Mouse (Mus musculus) forebrain, embryonic 15.5 days (tissue): ENCODE results near the gene Msh2. TPM values are rescaled to one million over a fixed set of nuclear protein-coding genes. Genes with fewer than 3 reads are reported as not detected.

ENCODE experiments used
- ATAC-seq: fragments of 200-750 bp; cut with Nextera tagmentation; replicated peaks from 2 replicates; pipeline ENCODE4 v1.8.0; 2017; ENCODE audit warnings: mild to moderate bottlenecking, moderate TSS enrichment, moderate library complexity
- H3K27ac ChIP-seq: fragments of 300-500 bp; sonication (generic); replicated peaks from 2 replicates; pipeline ENCODE4 v1.5.1; 2015; ENCODE audit warnings: mild to moderate bottlenecking, inconsistent platforms
- H3K27me3 ChIP-seq: fragments of 300-500 bp; sonication (generic); 2 replicates; pipeline ENCODE4 v1.6.1; 2015; ENCODE audit warnings: inconsistent platforms
- H3K36me3 ChIP-seq: fragments of 300-500 bp; sonication (generic); 2 replicates; pipeline ENCODE4 v1.6.1; 2015; ENCODE audit warnings: mild to moderate bottlenecking, inconsistent platforms
- H3K4me1 ChIP-seq: fragments of 300-500 bp; sonication (generic); 2 replicates; pipeline ENCODE4 v1.6.1; 2015; ENCODE audit warnings: inconsistent platforms
- H3K4me2 ChIP-seq: fragments of 300-500 bp; sonication (generic); replicated peaks from 2 replicates; pipeline ENCODE4 v1.6.1; 2015; ENCODE audit warnings: mild to moderate bottlenecking, inconsistent platforms
- H3K4me3 ChIP-seq: fragments of 300-500 bp; sonication (generic); 2 replicates; pipeline ENCODE4 v1.5.1; 2015; ENCODE audit warnings: mild to moderate bottlenecking, inconsistent platforms
- H3K9ac ChIP-seq: fragments of 300-500 bp; sonication (generic); replicated peaks from 2 replicates; pipeline ENCODE4 v1.6.1; 2015; ENCODE audit warnings: mild to moderate bottlenecking, inconsistent platforms
- H3K9me3 ChIP-seq: fragments of 300-500 bp; sonication (generic); 2 replicates; pipeline ENCODE4 v1.6.1; 2016; ENCODE audit warnings: inconsistent platforms
- WGBS: fragments of 180-500 bp; shearing (Covaris S2); methylation state at CpG from one replicate; pipeline ENCODE4 v1.1.7; 2015; ENCODE audit warnings: mixed read lengths; 5-methylcytosine and 5-hydroxymethylcytosine counted together
- polyA plus RNA-seq: library from polyadenylated mRNA; unstranded; fragments of >200 nt; fragmentation: Nextera tagmentation; extraction: Ambion mirVana; gene quantifications from 2 replicates; pipeline ENCODE4 v1.2.1, GENCODE M21; 2015

Msh2 gene
- polyA plus RNA-seq, 1 experiment from 2014 or later = 77.9 TPM

GRCm38 (mm10) chr17:87770766-87771165, 98.6 kb downstream of the Msh2 start:
- no peaks in the 10 kb centered on the region for H3K9me3 ChIP-seq
- no peak overlapping the region for H3K4me3 ChIP-seq
- no peaks in the 10 kb centered on the region for H3K36me3 ChIP-seq
- no peak overlapping the region for H3K9ac ChIP-seq
- H3K4me1 ChIP-seq = no peaks in the 10 kb centered on the region
- H3K27ac ChIP-seq = no peak overlapping the region
- ATAC-seq = no peak
- H3K27me3 ChIP-seq = no peaks in the 10 kb centered on the region
- 51% methylated on average over 5 of the region's 5 CpGs for WGBS
- no peak overlapping the region for H3K4me2 ChIP-seq

GRCm38 (mm10) chr17:87773175-87773574, 101.0 kb downstream of the Msh2 start:
- H3K4me3 ChIP-seq = no peak overlapping the region
- H3K4me1 ChIP-seq = no peaks in the 10 kb centered on the region
- H3K9me3 ChIP-seq = no peaks in the 10 kb centered on the region
- no peak overlapping the region for H3K9ac ChIP-seq
- no peak overlapping the region for H3K4me2 ChIP-seq
- H3K27ac ChIP-seq = no peak overlapping the region
- 88% methylated on average over 3 of the region's 3 CpGs for WGBS
- no peaks in the 10 kb centered on the region for H3K36me3 ChIP-seq
- no peaks in the 10 kb centered on the region for H3K27me3 ChIP-seq
- no peak for ATAC-seq

Other genes starting within 250 kb of the Msh2 start
- gene Stpg4, start 244.6 kb upstream of the Msh2 start, polyA plus RNA-seq = not detected in 2 replicates
- gene Calm2, start 225.4 kb upstream of the Msh2 start, polyA plus RNA-seq = 1,787 and 1,813 TPM in 2 replicates
- gene Epcam, start 36.4 kb upstream of the Msh2 start, polyA plus RNA-seq = 1.7 and 1.9 TPM in 2 replicates
- gene Kcnk12, start 125.7 kb downstream of the Msh2 start, polyA plus RNA-seq = 1.3 and 1.6 TPM in 2 replicates
- not detected in 2 replicates for gene Rpl36-ps4, start 248.6 kb downstream of the Msh2 start, polyA plus RNA-seq